Mouse (Mus musculus): ENCODE measurements around the gene Ube2v1. TPM values are rescaled to one million over a fixed set of nuclear protein-coding genes. Genes with fewer than 3 reads are reported as not detected.

Gene Ube2v1
- total RNA-seq, 1 experiment from 2014 or later = 84.5 TPM

- ATAC-seq (replicated peaks; ENCODE audit: low read depth, poor library complexity, severe bottlenecking) = no peak
These were observed 35.0 kb downstream of the Ube2v1 start for GRCm38 (mm10) chr2:167596726-167597491.

- no peak for ATAC-seq (replicated peaks; ENCODE audit: low read depth, poor library complexity, severe bottlenecking)
These were observed 35.6 kb downstream of the Ube2v1 start for GRCm38 (mm10) chr2:167596262-167596661.

GRCm38 (mm10) chr2:167595761-167596171 lies 36.1 kb downstream of the Ube2v1 start:
- ATAC-seq (replicated peaks; ENCODE audit: low read depth, poor library complexity, severe bottlenecking) = no peak

- no peak for ATAC-seq (replicated peaks; ENCODE audit: low read depth, poor library complexity, severe bottlenecking)
These were observed 37.4 kb downstream of the Ube2v1 start for GRCm38 (mm10) chr2:167594444-167594934.

- no peak for ATAC-seq (replicated peaks; ENCODE audit: low read depth, poor library complexity, severe bottlenecking)
These were observed 38.2 kb downstream of the Ube2v1 start for GRCm38 (mm10) chr2:167593551-167594250.

DNA sequence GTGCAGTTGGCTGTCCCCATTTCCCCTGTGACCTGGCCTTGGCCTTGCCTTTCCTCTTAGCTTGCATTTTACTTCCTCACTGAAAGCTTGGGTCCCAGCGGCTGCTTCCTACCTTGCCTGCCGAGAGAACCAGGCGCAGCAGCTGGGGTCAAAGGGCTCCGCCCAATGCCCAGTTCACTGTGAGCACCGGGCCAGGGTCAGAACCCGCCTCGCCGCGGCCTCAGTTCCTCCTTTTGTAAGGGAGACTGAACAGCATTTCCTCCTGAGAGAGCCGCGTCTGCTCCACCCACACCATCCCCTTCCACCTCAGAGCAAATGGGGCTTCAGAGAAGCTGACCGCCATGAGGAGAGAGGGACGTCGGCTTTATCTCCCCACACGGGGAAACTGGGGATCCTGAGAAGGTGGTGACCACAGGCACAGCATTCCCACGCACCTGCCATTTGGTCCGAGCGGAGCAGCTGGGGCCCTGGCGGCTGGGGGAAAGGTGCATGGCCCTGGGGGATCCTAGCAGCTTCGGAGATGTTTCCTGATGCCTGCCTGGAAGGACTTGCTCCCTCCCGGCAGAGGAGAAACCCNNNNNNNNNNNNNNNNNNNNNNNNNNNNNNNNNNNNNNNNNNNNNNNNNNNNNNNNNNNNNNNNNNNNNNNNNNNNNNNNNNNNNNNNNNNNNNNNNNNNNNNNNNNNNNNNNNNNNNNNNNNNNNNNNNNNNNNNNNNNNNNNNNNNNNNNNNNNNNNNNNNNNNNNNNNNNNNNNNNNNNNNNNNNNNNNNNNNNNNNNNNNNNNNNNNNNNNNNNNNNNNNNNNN lies 42.9 kb downstream of the Ube2v1 start:
- ATAC-seq (replicated peaks; ENCODE audit: low read depth, poor library complexity, severe bottlenecking) = peak; percentile 89

- no peak for ATAC-seq (replicated peaks; ENCODE audit: low read depth, poor library complexity, severe bottlenecking)
These were observed 44.9 kb downstream of the Ube2v1 start for GRCm38 (mm10) chr2:167586976-167587375.

- no peak for ATAC-seq (replicated peaks; ENCODE audit: low read depth, poor library complexity, severe bottlenecking)
These were observed 45.9 kb downstream of the Ube2v1 start for GRCm38 (mm10) chr2:167586041-167586440.

- ATAC-seq (replicated peaks; ENCODE audit: low read depth, poor library complexity, severe bottlenecking) = no peak
These were observed 46.6 kb downstream of the Ube2v1 start for GRCm38 (mm10) chr2:167585273-167585672.

GRCm38 (mm10) chr2:167583161-167583952 lies 48.5 kb downstream of the Ube2v1 start:
- ATAC-seq (replicated peaks; ENCODE audit: low read depth, poor library complexity, severe bottlenecking) = no peak

DNA sequence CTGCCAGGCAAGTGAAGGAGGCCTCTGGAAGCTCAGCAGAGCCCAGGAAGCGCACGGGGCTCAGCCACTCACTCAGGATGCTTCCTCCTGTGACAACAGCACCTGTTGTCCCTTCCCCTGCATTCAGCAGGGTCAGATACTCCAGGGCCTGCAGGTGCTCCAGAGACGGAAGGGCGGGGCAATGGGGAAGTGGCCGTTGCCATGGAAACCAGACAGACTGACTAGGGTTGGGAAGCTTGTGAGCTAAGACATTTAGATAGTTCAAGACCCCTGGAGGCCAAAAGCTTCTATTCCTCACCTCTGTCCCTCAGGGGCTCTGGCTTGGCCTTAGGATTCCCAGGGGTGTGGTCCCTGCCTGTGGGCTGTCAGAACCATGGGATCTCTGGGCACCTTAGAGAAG lies 53.4 kb downstream of the Ube2v1 start:
- peak; percentile 65 for ATAC-seq (replicated peaks; ENCODE audit: low read depth, poor library complexity, severe bottlenecking)

- ATAC-seq (replicated peaks; ENCODE audit: low read depth, poor library complexity, severe bottlenecking) = no peak
These were observed 54.6 kb downstream of the Ube2v1 start for GRCm38 (mm10) chr2:167577186-167577785.

DNA sequence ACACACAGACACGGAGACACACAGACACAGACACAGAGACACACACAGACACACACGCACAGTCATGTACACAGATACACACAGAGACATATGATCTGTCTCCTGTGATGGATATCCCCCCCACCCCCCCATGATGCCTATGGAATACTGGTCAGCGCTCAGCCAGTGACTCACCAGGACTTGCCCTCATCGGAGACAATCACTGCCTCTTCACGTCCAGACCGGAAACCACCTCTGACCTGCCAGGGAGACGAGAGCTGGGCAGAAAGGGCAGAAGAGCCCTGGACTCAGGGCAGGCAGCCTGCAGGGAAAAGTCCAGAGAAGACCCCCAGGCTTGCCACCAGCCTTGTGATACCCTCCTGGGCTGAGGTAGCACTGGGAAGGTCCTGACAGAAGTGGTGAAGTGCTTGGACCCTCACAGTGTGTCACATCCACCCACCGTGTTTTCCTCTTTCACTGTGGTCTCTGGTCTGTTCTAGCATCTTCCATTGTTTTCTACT lies 55.7 kb downstream of the Ube2v1 start:
- ATAC-seq (replicated peaks; ENCODE audit: low read depth, poor library complexity, severe bottlenecking) = no peak

- no peak for ATAC-seq (replicated peaks; ENCODE audit: low read depth, poor library complexity, severe bottlenecking)
These were observed 56.3 kb downstream of the Ube2v1 start for GRCm38 (mm10) chr2:167575581-167575980.

- no peak for ATAC-seq (replicated peaks; ENCODE audit: low read depth, poor library complexity, severe bottlenecking)
These were observed 57.1 kb downstream of the Ube2v1 start for GRCm38 (mm10) chr2:167574814-167575213.

- no peak for ATAC-seq (replicated peaks; ENCODE audit: low read depth, poor library complexity, severe bottlenecking)
These were observed 60.3 kb downstream of the Ube2v1 start for GRCm38 (mm10) chr2:167571442-167572220.

- no peak for ATAC-seq (replicated peaks; ENCODE audit: low read depth, poor library complexity, severe bottlenecking)
These were observed 61.1 kb downstream of the Ube2v1 start for GRCm38 (mm10) chr2:167570815-167571214.

- ATAC-seq (replicated peaks; ENCODE audit: low read depth, poor library complexity, severe bottlenecking) = 0 out of 2 replicates have a peak, but pooled peaks have one; percentile 18
These were observed 61.8 kb downstream of the Ube2v1 start for GRCm38 (mm10) chr2:167569934-167570651.
